Mouse (Mus musculus): Measurements from ENCODE around the gene Gm2a.

DNA sequence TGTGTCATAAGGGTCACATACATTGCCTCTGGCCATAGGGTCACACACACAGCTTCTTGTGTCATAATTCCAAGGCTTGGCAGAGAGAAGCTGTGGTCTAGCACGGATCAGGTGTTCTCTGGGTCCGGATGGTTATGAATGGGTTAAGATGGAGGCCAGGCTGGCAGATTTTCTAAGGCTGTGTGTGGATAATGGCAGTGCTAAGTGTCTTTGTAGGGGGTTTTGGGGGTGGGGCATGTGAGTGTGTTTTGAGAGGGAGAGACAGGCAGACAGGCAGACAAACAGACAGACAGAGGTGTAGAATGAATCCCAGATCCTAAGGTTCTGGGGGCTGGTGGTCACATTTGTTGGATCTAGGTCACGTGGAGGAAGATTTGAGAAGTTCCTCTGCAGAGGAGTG, 4.1 kb downstream of the Gm2a start:
- TF ChIP-seq CTCF (IDR thresholded peaks at IDR 0.05; ENCODE audit: control insufficient read depth, insufficient read depth, low read length) (no peak), POLR2A (IDR thresholded peaks at IDR 0.05; ENCODE audit: borderline replicate concordance, control insufficient read depth, low read depth, low read length) (no peak)

Measured in bone marrow, adult 2 months (tissue).